Mouse (Mus musculus): ENCODE results near the gene Ankrd31. TPM values are rescaled to one million over a fixed set of nuclear protein-coding genes. Genes with fewer than 3 reads are reported as not detected.

The Ankrd31 gene
- total and polyA plus RNA-seq, 2 experiments from 2014 or later = not detected

GRCm38 (mm10) chr13:96720003-96720402, 28.1 kb upstream of the Ankrd31 start:
- H3K27me3 ChIP-seq (ENCODE audit: control insufficient read depth, insufficient read depth, low read length) = no peaks in the 10 kb centered on the region
- no peak overlapping the region for H3K27ac ChIP-seq (ENCODE audit: low read depth)
- no peak overlapping the region for H3K4me3 ChIP-seq (ENCODE audit: low read depth, low read length)
- H3K4me1 ChIP-seq (ENCODE audit: control insufficient read depth, insufficient read depth) = no peaks in the 10 kb centered on the region
- TF ChIP-seq CTCF (IDR thresholded peaks at IDR 0.05; ENCODE audit: low read depth) (no peak), EP300 (IDR thresholded peaks at IDR 0.05; ENCODE audit: low read depth) (no peak)
- DNase-seq (ENCODE audit: low spot score) (no peak), ATAC-seq (ENCODE audit: insufficient read depth, low read depth) (no peak)
- H3K4me2 ChIP-seq (ENCODE audit: low read depth, low read length) = no peak overlapping the region
- H3K9ac ChIP-seq (replicated peaks; ENCODE audit: low read depth, low read length) = no peak overlapping the region
- no peaks in the 10 kb centered on the region for H3K36me3 ChIP-seq (replicated peaks; ENCODE audit: control insufficient read depth, insufficient read depth, low read length)
- 46% methylated on average over 2 of the region's 2 CpGs for WGBS
- H3K9me3 ChIP-seq (replicated peaks; ENCODE audit: control insufficient read depth, low read length) = no peaks in the 10 kb centered on the region

- no peaks in the 10 kb centered on the region for H3K4me1 ChIP-seq (ENCODE audit: control insufficient read depth, insufficient read depth)
- no peaks in the 10 kb centered on the region for H3K27me3 ChIP-seq (ENCODE audit: control insufficient read depth, insufficient read depth, low read length)
- DNase-seq (ENCODE audit: low spot score) (no peak), ATAC-seq (ENCODE audit: insufficient read depth, low read depth) (no peak)
- no peaks in the 10 kb centered on the region for H3K9me3 ChIP-seq (replicated peaks; ENCODE audit: control insufficient read depth, low read length)
- no peak overlapping the region for H3K4me2 ChIP-seq (ENCODE audit: low read depth, low read length)
- no peak overlapping the region for H3K9ac ChIP-seq (replicated peaks; ENCODE audit: low read depth, low read length)
- no peak for TF ChIP-seq CTCF (IDR thresholded peaks at IDR 0.05; ENCODE audit: low read depth)
- no peak for TF ChIP-seq EP300 (IDR thresholded peaks at IDR 0.05; ENCODE audit: low read depth)
- H3K4me3 ChIP-seq (ENCODE audit: low read depth, low read length) = no peak overlapping the region
- WGBS = 71% methylated on average over 7 of the region's 7 CpGs
- H3K27ac ChIP-seq (ENCODE audit: low read depth) = no peak overlapping the region
- no peaks in the 10 kb centered on the region for H3K36me3 ChIP-seq (replicated peaks; ENCODE audit: control insufficient read depth, insufficient read depth, low read length)
Observed at GRCm38 (mm10) chr13:96728289-96728688, 19.8 kb upstream of the Ankrd31 start.

- Histone ChIP-seq H3K27ac (ENCODE audit: low read depth) (no peak overlapping the region), H3K36me3 (replicated peaks; ENCODE audit: control insufficient read depth, insufficient read depth, low read length) (no peaks in the 10 kb centered on the region), H3K4me2 (ENCODE audit: low read depth, low read length) (no peak overlapping the region), H3K9ac (replicated peaks; ENCODE audit: low read depth, low read length) (no peak overlapping the region), H3K27me3 (ENCODE audit: control insufficient read depth, insufficient read depth, low read length) (no peaks in the 10 kb centered on the region), H3K4me1 (ENCODE audit: control insufficient read depth, insufficient read depth) (no peaks in the 10 kb centered on the region), H3K9me3 (replicated peaks; ENCODE audit: control insufficient read depth, low read length) (no peaks in the 10 kb centered on the region), H3K4me3 (ENCODE audit: low read depth, low read length) (no peak overlapping the region)
- WGBS = 88% methylated on average over 5 of the region's 5 CpGs
- DNase-seq (ENCODE audit: low spot score) = no peak
- ATAC-seq (ENCODE audit: insufficient read depth, low read depth) = no peak
- TF ChIP-seq EP300 (IDR thresholded peaks at IDR 0.05; ENCODE audit: low read depth) (no peak), CTCF (IDR thresholded peaks at IDR 0.05; ENCODE audit: low read depth) (no peak)
Observed at GRCm38 (mm10) chr13:96729146-96729545, 18.9 kb upstream of the Ankrd31 start.

GRCm38 (mm10) chr13:96730116-96730515, 18.0 kb upstream of the Ankrd31 start:
- H3K4me3 ChIP-seq (ENCODE audit: low read depth, low read length) = no peak overlapping the region
- H3K27me3 ChIP-seq (ENCODE audit: control insufficient read depth, insufficient read depth, low read length) = no peaks in the 10 kb centered on the region
- TF ChIP-seq EP300 (IDR thresholded peaks at IDR 0.05; ENCODE audit: low read depth) (no peak), CTCF (IDR thresholded peaks at IDR 0.05; ENCODE audit: low read depth) (no peak)
- no peak overlapping the region for H3K27ac ChIP-seq (ENCODE audit: low read depth)
- H3K4me1 ChIP-seq (ENCODE audit: control insufficient read depth, insufficient read depth) = no peaks in the 10 kb centered on the region
- no peak overlapping the region for H3K4me2 ChIP-seq (ENCODE audit: low read depth, low read length)
- H3K36me3 ChIP-seq (replicated peaks; ENCODE audit: control insufficient read depth, insufficient read depth, low read length) = no peaks in the 10 kb centered on the region
- ATAC-seq (ENCODE audit: insufficient read depth, low read depth) (no peak), DNase-seq (ENCODE audit: low spot score) (no peak)
- no peak overlapping the region for H3K9ac ChIP-seq (replicated peaks; ENCODE audit: low read depth, low read length)
- 73% methylated on average over 1 of the region's 1 CpGs for WGBS
- no peaks in the 10 kb centered on the region for H3K9me3 ChIP-seq (replicated peaks; ENCODE audit: control insufficient read depth, low read length)

GRCm38 (mm10) chr13:96735175-96735574, 12.9 kb upstream of the Ankrd31 start:
- no peak overlapping the region for H3K27ac ChIP-seq (ENCODE audit: low read depth)
- no peaks in the 10 kb centered on the region for H3K4me1 ChIP-seq (ENCODE audit: control insufficient read depth, insufficient read depth)
- whole genome bisulfite sequencing = 20% methylated on average over 1 of the region's 1 CpGs
- H3K9ac ChIP-seq (replicated peaks; ENCODE audit: low read depth, low read length) = no peak overlapping the region
- H3K4me2 ChIP-seq (ENCODE audit: low read depth, low read length) = no peak overlapping the region
- H3K4me3 ChIP-seq (ENCODE audit: low read depth, low read length) = no peak overlapping the region
- TF ChIP-seq EP300 (IDR thresholded peaks at IDR 0.05; ENCODE audit: low read depth) = no peak
- TF ChIP-seq CTCF (IDR thresholded peaks at IDR 0.05; ENCODE audit: low read depth) = peak; percentile 47
- no peaks in the 10 kb centered on the region for H3K9me3 ChIP-seq (replicated peaks; ENCODE audit: control insufficient read depth, low read length)
- ATAC-seq (ENCODE audit: insufficient read depth, low read depth) (no peak), DNase-seq (ENCODE audit: low spot score) (no peak)
- H3K36me3 ChIP-seq (replicated peaks; ENCODE audit: control insufficient read depth, insufficient read depth, low read length) = no peaks in the 10 kb centered on the region
- H3K27me3 ChIP-seq (ENCODE audit: control insufficient read depth, insufficient read depth, low read length) = no peaks in the 10 kb centered on the region

GRCm38 (mm10) chr13:96740159-96740558, 7.9 kb upstream of the Ankrd31 start:
- Histone ChIP-seq H3K27ac (ENCODE audit: low read depth) (no peak overlapping the region), H3K4me2 (ENCODE audit: low read depth, low read length) (no peak overlapping the region), H3K27me3 (ENCODE audit: control insufficient read depth, insufficient read depth, low read length) (no peaks in the 10 kb centered on the region), H3K9me3 (replicated peaks; ENCODE audit: control insufficient read depth, low read length) (no peaks in the 10 kb centered on the region), H3K9ac (replicated peaks; ENCODE audit: low read depth, low read length) (no peak overlapping the region), H3K4me1 (ENCODE audit: control insufficient read depth, insufficient read depth) (no peaks in the 10 kb centered on the region), H3K4me3 (ENCODE audit: low read depth, low read length) (no peak overlapping the region), H3K36me3 (replicated peaks; ENCODE audit: control insufficient read depth, insufficient read depth, low read length) (no peaks in the 10 kb centered on the region)
- no peak for DNase-seq (ENCODE audit: low spot score)
- ATAC-seq (ENCODE audit: insufficient read depth, low read depth) = no peak
- WGBS = 85% methylated on average over 2 of the region's 2 CpGs
- TF ChIP-seq CTCF (IDR thresholded peaks at IDR 0.05; ENCODE audit: low read depth) (no peak), EP300 (IDR thresholded peaks at IDR 0.05; ENCODE audit: low read depth) (no peak)

All from heart, postnatal 0 days (tissue).